Mouse (Mus musculus): ENCODE measurements at regions not wholly inside any gene's neighbourhood (a gene's known extent, or its start where the extent isn't known, plus 50 kb on each side); places are given as distances from the start of the nearest gene placed in this dataset.
A peak's percentile ranks its signal among the peaks of the same experiment; 100 is the strongest.

DNA sequence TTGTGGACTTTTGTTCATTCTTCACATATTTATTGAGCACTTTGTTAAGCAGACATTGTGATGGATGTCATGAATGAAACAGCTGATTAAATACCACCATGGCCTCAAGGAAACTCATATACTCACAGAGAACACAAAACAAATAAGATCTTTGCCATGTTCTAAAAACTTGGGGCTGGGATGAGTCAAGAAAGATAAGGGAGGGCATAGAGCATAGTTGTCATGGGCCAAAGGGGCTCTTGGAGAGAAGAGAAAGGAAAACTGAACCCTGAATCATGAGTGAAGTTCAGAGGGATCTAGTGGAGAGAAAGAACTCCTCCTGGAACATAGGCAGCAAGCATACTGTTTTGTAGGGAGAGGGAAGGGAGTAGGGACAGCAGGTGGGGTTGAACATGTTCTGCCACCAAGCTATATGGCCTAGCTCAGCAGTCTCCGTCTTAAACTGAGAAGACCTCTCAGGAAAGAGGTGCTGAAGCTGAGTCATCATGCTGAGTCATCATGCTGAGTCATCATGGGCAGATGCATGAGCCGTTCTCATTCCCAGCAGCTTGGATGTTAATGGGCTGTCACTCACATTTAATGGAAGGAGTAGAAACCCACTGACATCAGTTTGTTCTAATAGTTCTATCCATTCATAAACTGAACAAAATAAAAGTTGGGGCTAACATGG is 69.6 kb downstream of the Cetn3 start:
- no peak for DNase-seq

GRCm38 (mm10) chr13:81856072-81856471 is 73.2 kb downstream of the Cetn3 start:
- DNase-seq, result peak in 1 of 2 experiments; percentile 2

GRCm38 (mm10) chr13:81860683-81861082 is 77.8 kb downstream of the Cetn3 start:
- no peak for DNase-seq

- DNase-seq, result no peak
These were observed 79.2 kb downstream of the Cetn3 start for GRCm38 (mm10) chr13:81861886-81862600.

- no peak for DNase-seq
These were observed 88.3 kb downstream of the Cetn3 start for GRCm38 (mm10) chr13:81871226-81871625.

DNA sequence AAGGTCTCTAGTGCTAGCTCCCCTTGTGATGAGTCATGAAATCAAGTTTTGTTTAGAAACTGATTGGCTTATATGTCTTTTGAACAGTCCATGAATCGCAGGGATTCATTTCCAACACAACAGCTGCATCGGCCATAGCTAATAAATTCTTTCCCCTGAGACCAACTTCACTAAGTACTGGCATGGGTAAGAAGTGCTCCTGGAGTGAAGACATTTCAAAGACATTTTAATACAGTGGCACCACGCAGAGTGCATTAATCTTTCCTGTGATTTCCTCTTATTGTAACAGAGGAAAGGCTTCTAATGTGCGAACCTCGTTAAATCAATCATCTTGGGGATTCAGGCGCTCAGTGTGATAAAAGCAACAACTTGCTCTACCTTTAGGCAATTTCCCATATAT is 103.0 kb downstream of the Cetn3 start:
- no peak for DNase-seq

- DNase-seq, result no peak
These were observed 147.4 kb downstream of the Cetn3 start for GRCm38 (mm10) chr13:81930266-81930665.

- no peak for DNase-seq
These were observed 148.3 kb downstream of the Cetn3 start for GRCm38 (mm10) chr13:81931199-81931598.

DNA sequence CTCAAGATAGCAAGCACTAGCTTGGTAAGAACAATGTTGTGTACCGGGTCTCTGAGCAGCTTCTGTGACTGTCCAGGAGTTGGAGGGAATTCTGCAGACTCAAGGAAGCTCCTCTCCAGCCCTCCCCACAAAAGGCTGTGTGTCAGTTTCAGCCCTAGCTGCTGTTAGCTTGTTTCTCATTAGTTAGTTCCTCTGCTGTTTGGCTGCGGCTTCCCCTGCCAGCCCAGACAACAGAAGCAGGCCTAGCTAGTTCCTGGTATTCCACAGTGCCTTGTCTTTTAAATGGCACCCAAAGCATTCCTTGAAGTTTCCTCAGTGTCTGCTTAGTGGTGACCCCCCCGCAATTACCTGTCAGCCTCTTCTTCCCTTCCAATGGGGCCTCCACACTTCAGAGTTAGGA is 154.2 kb downstream of the Cetn3 start:
- no peak for DNase-seq

DNA sequence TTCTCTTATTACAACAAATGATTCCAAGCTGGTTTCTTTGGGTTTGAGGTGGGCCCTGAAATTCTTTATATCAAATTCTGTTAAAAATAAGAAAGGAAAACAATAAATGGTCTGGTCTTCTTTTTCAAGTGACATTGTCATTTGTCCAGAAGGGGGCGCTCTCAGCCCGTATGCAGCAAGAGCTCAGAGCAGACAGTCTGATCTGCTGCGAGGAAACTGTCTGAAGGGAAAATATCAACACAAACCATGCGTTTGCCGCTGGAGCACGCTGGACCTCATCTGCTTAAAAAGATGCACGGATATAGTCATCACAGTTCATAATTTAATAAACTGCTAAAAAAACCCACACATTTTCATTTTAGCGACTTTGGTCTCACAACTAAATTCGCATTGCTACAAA is 161.2 kb downstream of the Cetn3 start:
- DNase-seq, result peak; percentile 29 to 71

DNA sequence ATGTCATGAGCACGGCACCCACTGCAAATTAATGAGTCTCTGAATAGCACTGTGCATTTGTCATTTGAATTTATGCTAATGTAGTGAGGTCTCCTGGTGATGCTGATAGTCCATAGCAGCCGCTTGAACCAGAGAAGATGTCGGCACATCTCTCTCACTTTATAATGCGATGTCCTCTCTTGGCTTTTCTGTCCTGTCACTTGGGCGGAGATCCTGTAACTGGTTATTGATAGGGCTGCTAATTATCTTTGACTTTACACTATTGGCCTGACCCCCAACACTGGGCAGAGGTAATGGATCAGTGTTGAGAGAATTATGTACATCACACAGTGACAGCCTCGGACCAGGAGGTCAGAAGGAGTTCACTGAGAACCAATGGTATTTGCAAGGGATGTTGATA is 161.6 kb downstream of the Cetn3 start:
- DNase-seq, result no peak

GRCm38 (mm10) chr13:81945741-81946140 is 162.9 kb downstream of the Cetn3 start:
- no peak for DNase-seq

DNA sequence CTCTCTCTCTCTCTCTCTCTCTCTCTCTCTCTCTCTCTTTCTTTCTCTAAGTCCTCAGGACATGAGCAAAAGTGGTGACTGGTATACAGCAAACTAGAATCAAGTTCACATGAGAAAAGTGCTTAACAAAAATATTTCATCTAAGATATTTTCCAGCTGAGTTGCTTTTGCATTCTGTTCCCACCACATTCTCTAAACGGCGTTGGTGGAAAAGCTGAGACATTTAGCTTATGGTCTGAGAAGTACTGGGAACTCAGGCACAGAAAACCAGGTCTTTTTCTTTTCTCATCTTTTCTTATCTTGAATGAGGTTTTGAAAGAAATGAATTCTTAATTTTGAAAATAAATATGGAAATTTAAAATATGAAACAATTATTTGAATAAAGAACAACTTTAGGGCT is 182.6 kb downstream of the Cetn3 start:
- no peak for DNase-seq

- DNase-seq, result no peak
These were observed 193.0 kb downstream of the Cetn3 start for GRCm38 (mm10) chr13:81975878-81976277.

DNA sequence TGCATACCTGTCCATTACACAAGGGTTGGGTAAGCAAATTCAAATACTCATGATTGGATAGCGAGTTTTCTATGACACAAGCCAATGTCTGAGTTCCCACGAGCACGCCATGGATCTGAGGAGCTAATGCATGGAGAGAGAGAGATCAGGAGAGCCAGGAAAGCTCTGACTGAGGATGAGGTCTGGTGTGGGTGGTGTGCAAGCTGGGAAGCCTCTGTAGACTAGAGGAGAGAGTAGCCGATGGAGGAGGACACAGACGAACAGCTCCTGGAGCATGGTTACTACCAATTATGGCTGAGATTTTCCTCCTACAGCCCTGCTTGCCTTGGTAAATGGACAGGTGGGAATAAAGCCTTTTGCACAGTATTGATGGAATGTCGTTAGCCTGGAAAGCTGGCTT is 195.1 kb downstream of the Cetn3 start:
- no peak for DNase-seq

- no peak for DNase-seq
These were observed 196.4 kb downstream of the Cetn3 start for GRCm38 (mm10) chr13:81979289-81979688.

DNA sequence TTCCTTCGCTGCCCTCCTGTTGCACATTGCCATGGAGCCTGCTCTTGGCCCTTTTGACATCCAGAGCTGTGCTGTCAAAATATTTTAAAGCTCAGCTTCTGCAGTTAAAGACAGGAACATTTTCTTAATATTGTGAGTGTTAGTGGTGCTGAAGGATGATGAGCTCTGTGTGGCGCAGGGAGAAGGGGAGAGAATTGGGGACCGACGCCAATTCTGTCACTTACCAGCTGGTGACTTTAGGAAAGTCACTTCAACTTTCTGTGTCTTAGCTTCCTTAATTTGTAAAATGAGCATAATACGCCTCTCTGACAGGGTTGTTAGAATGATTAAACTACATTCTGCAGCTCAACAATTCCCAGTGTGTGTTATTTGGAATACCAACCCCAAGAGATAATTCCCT is 197.2 kb downstream of the Cetn3 start:
- no peak for DNase-seq

- no peak for DNase-seq
These were observed 199.6 kb downstream of the Cetn3 start for GRCm38 (mm10) chr13:81982491-81982890.

DNA sequence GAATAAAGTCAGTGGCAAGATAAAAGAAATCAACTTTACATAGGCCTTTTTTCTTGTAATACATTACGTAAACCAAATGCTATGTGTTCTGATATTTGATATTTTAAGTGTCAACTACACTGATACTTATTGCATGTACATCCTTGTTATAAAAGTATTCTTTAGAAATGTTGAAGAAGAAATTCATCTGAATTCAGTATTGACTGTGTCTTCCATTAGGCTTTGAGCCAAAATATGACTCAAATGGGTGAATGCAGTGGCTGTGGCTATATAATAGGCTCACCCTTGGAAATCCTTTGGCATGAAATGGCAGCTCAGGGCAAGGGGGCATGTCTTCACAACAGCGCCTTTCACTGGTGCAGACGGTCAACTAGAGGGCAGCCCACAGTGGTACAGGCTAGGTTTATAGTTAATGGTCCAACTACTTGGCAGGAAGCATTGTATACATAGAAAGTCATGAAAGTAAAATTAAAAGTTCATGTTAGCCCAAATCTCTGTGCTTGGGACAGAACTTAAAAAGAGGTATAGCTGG is 217.9 kb downstream of the Cetn3 start:
- DNase-seq, result no peak

DNA sequence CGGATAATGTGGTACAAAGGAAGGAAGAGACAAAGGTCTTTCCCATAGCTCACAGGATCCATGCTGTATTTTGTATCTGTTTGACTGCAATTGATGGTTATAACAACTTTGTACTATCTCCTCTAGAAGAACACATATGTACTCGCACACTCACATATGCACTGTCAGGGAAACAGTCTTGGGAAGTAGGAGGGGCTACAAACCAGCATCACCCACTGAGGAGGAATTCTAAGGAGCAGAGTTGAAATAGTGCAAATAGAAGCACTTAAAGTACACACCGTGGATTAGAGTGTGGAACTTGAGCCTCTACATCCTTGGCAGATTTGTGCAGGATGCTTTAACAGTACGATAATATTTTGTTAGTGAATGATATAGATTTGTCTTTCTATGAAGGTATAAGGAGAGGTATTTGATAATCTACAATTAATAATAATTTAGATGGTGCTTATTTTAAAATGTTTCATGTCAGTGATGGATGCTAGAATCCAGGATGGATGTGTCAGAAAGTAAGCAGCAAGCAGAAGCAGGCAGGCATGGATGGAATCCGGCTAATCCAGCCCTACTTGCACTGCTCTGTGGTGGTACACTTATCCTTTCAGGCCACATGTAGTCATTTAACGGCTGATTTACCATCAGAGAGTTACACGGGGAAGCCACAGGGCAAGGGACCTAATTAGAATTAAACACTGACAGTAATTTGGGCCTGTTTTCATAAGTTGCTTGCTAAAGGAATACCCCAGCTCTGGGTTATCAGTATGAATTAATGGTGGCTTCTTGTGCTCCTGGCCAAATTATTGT is 223.3 kb downstream of the Cetn3 start:
- no peak for DNase-seq

DNA sequence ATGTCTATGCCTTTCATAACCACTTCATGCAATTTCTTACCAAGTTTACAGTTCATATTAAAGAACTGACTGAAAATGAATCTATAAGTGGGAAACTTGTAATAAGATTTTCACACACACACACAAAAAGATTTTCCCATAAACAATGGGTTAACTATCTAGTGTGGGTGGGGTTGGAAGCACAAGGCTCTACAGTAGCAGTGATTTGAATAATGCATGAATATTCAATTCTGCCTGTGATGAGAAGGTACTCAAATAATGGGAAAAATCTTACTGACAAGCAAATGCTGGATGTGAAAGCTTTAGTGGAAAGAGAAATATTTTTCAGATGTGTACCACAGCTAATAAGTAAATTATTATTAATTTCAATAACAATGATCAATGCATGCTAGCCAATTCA is 224.3 kb downstream of the Cetn3 start:
- no peak for DNase-seq

DNA sequence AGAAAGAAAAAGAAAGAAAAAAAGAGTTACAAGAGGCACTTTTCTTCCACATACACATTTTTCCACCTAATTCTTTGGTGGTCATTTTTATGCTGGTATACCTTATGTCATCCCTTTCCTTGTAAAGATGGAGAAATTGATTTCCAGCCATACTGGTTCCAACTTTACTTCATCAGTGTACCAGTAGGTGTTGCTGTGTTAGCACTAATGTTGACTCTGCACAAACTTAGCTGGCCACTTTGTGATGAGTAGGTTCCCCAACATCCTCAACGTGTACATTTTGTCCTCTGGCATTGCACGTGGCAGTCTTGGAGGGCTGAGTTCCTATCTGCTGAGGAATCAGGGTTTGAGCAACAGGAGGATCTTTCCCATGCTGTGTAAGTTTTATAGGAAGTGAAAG is 256.7 kb downstream of the Cetn3 start:
- no peak for DNase-seq

- no peak for DNase-seq
These were observed 275.4 kb downstream of the Cetn3 start for GRCm38 (mm10) chr13:82058131-82058731.
